Mouse (Mus musculus) lung, postnatal 0 days (tissue): Measurements from ENCODE around the gene Wscd1. TPM values are rescaled to one million over a fixed set of nuclear protein-coding genes. Genes with fewer than 3 reads are reported as not detected.

Source experiments
- ATAC-seq: fragments of 200-750 bp; cut with Nextera tagmentation; 2 replicates; pipeline ENCODE4 v1.8.0; 2017; ENCODE audit warnings: moderate library complexity
- DNase-seq: peaks from one replicate; pipeline ENCODE4 v3.0.0-alpha.2; 2016; ENCODE audit warnings: low spot score
- H3K27ac ChIP-seq: fragments of 300-500 bp; sonication (generic); 2 replicates; pipeline ENCODE4 v1.5.1; 2014; ENCODE audit warnings: antibody characterized with exemption, mild to moderate bottlenecking, low read length, mixed read lengths
- H3K27me3 ChIP-seq: fragments of 300-500 bp; sonication (generic); replicated peaks from 2 replicates; pipeline ENCODE4 v1.6.1; 2014; ENCODE audit warnings: low read length, mixed read lengths; ENCODE audit not compliant: insufficient read depth
- H3K36me3 ChIP-seq: fragments of 300-500 bp; sonication (generic); 2 replicates; pipeline ENCODE4 v1.6.1; 2014; ENCODE audit warnings: low read length, mixed read lengths; ENCODE audit not compliant: insufficient read depth
- H3K4me1 ChIP-seq: fragments of 300-500 bp; sonication (generic); 2 replicates; pipeline ENCODE4 v1.6.1; 2014; ENCODE audit warnings: antibody characterized with exemption, low read depth, low read length, mixed read lengths; ENCODE audit not compliant: insufficient read depth
- H3K4me2 ChIP-seq: fragments of 300-500 bp; sonication (generic); replicated peaks from 2 replicates; pipeline ENCODE4 v1.6.1; 2014; ENCODE audit warnings: low read depth, mild to moderate bottlenecking, low read length, moderate library complexity, mixed read lengths
- H3K4me3 ChIP-seq: fragments of 300-500 bp; sonication (generic); 2 replicates; pipeline ENCODE4 v1.5.1; 2014; ENCODE audit warnings: low read depth, low read length
- H3K9ac ChIP-seq: fragments of 300-500 bp; sonication (generic); replicated peaks from 2 replicates; pipeline ENCODE4 v1.6.1; 2014; ENCODE audit warnings: low read depth, mild to moderate bottlenecking
- H3K9me3 ChIP-seq: fragments of 300-500 bp; sonication (generic); 2 replicates; pipeline ENCODE4 v1.6.1; 2016; ENCODE audit warnings: low read length, mixed read lengths
- CTCF ChIP-seq: IDR thresholded peaks from 2 replicates; pipeline ENCODE4 v1.5.1; 2016; ENCODE audit warnings: antibody characterized with exemption, mild to moderate bottlenecking
- EP300 ChIP-seq: IDR thresholded peaks from 2 replicates; pipeline ENCODE4 v1.6.1; 2016; ENCODE audit warnings: antibody characterized with exemption, mild to moderate bottlenecking, control low read depth
- WGBS: fragments of 180-500 bp; shearing (Covaris S2); extraction: QIAGEN DNeasy Blood & Tissue Kit; methylation state at CpG from one replicate; pipeline ENCODE4 v1.1.7; 2014; 5-methylcytosine and 5-hydroxymethylcytosine counted together
- polyA plus RNA-seq: library from polyadenylated mRNA; unstranded; fragments of >200 nt; fragmentation: Nextera tagmentation; extraction: Ambion mirVana; gene quantifications from 2 replicates; pipeline ENCODE4 v1.2.1, GENCODE M21; 2015

Gene Wscd1
- polyA plus RNA-seq, 1 experiment from 2014 or later = 15.4 TPM

GRCm38 (mm10) chr11:71745875-71746274 is 3.8 kb upstream of the Wscd1 start:
- TF ChIP-seq CTCF (no peak), EP300 (no peak)
- Histone ChIP-seq H3K4me3 (no peak overlapping the region), H3K4me2 (no peak overlapping the region), H3K9me3 (no peaks in the 10 kb centered on the region), H3K27me3 (0 out of 2 replicates have a peak, but pooled peaks cover 6% of the 10 kb centered on the region), H3K27ac (no peak overlapping the region), H3K4me1 (no peaks in the 10 kb centered on the region; the same call in 1 of the 2 replicates), H3K9ac (no peak overlapping the region), H3K36me3 (no peaks in the 10 kb centered on the region)
- DNase-seq (no peak), ATAC-seq (no peak)
- WGBS = 71% methylated on average over 3 of the region's 3 CpGs

GRCm38 (mm10) chr11:71747719-71748118 is 2.0 kb upstream of the Wscd1 start:
- Histone ChIP-seq H3K4me2 (no peak overlapping the region), H3K4me3 (no peak overlapping the region), H3K27ac (peak overlapping the region; percentile 26), H3K27me3 (peaks cover 19% of the 10 kb centered on the region; the same call in 1 of the 2 replicates), H3K36me3 (no peaks in the 10 kb centered on the region), H3K4me1 (no peaks in the 10 kb centered on the region; the same call in 1 of the 2 replicates), H3K9me3 (no peaks in the 10 kb centered on the region), H3K9ac (no peak overlapping the region)
- 57% methylated on average over 7 of the region's 7 CpGs for WGBS
- DNase-seq (peak; percentile 51), ATAC-seq (peak; percentile 85)
- TF ChIP-seq EP300 (peak; percentile 61; the same call in 1 of the 2 replicates), CTCF (no peak)

GRCm38 (mm10) chr11:71750534-71751173 is 934 bp downstream of the Wscd1 start:
- Histone ChIP-seq H3K27ac (no peak overlapping the region), H3K9ac (no peak overlapping the region), H3K4me2 (peak overlapping the region; percentile 60), H3K27me3 (peaks cover 19% of the 10 kb centered on the region; the same call in 1 of the 2 replicates), H3K4me1 (no peaks in the 10 kb centered on the region; the same call in 1 of the 2 replicates), H3K4me3 (peak overlapping the region; percentile 41), H3K36me3 (no peaks in the 10 kb centered on the region), H3K9me3 (no peaks in the 10 kb centered on the region)
- ATAC-seq (peak; percentile 56), DNase-seq (no peak)
- TF ChIP-seq EP300 (no peak), CTCF (no peak)
- 1% methylated on average over 46 of the region's 60 CpGs for WGBS

GRCm38 (mm10) chr11:71751174-71751611 is 1.5 kb downstream of the Wscd1 start:
- ATAC-seq (no peak), DNase-seq (no peak)
- Histone ChIP-seq H3K27ac (no peak overlapping the region), H3K9ac (no peak overlapping the region), H3K9me3 (no peaks in the 10 kb centered on the region), H3K4me2 (peak overlapping the region; percentile 60), H3K4me1 (no peaks in the 10 kb centered on the region; the same call in 1 of the 2 replicates), H3K27me3 (peaks cover 19% of the 10 kb centered on the region; the same call in 1 of the 2 replicates), H3K4me3 (peak overlapping the region; percentile 41), H3K36me3 (no peaks in the 10 kb centered on the region)
- no peak for TF ChIP-seq EP300
- TF ChIP-seq CTCF = no peak
- 1% methylated on average over 40 of the region's 41 CpGs for WGBS

GRCm38 (mm10) chr11:71751689-71752088 is 2.0 kb downstream of the Wscd1 start:
- Histone ChIP-seq H3K4me3 (peak overlapping the region; percentile 41), H3K27ac (no peak overlapping the region), H3K4me1 (no peaks in the 10 kb centered on the region; the same call in 1 of the 2 replicates), H3K4me2 (peak overlapping the region; percentile 60), H3K27me3 (peaks cover 19% of the 10 kb centered on the region; the same call in 1 of the 2 replicates), H3K9ac (no peak overlapping the region), H3K36me3 (no peaks in the 10 kb centered on the region), H3K9me3 (no peaks in the 10 kb centered on the region)
- TF ChIP-seq EP300 (no peak), CTCF (no peak)
- ATAC-seq (no peak), DNase-seq (no peak)
- WGBS = 32% methylated on average over 12 of the region's 12 CpGs

GRCm38 (mm10) chr11:71752626-71753025 is 2.9 kb downstream of the Wscd1 start:
- 64% methylated on average over 3 of the region's 3 CpGs for WGBS
- TF ChIP-seq EP300 (no peak), CTCF (no peak)
- H3K27ac ChIP-seq = no peak overlapping the region
- H3K36me3 ChIP-seq = no peaks in the 10 kb centered on the region
- H3K27me3 ChIP-seq = peaks cover 19% of the 10 kb centered on the region; the same call in 1 of the 2 replicates
- ATAC-seq = no peak
- no peak overlapping the region for H3K4me2 ChIP-seq
- H3K4me3 ChIP-seq = no peak overlapping the region
- DNase-seq = no peak
- H3K4me1 ChIP-seq = no peaks in the 10 kb centered on the region; the same call in 1 of the 2 replicates
- H3K9ac ChIP-seq = no peak overlapping the region
- H3K9me3 ChIP-seq = no peaks in the 10 kb centered on the region
